Mouse (Mus musculus): Measurements from ENCODE around the gene Birc2. TPM values are rescaled to one million over a fixed set of nuclear protein-coding genes. Genes with fewer than 3 reads are reported as not detected.
"Not testable (repeated sequence)": the region's sequence is repeated elsewhere in the genome, so short reads cannot be mapped to it uniquely, and the experiment has no call there.

Birc2 gene
- polyA plus RNA-seq, 1 experiment from 2014 or later, result 45.9 TPM

DNA sequence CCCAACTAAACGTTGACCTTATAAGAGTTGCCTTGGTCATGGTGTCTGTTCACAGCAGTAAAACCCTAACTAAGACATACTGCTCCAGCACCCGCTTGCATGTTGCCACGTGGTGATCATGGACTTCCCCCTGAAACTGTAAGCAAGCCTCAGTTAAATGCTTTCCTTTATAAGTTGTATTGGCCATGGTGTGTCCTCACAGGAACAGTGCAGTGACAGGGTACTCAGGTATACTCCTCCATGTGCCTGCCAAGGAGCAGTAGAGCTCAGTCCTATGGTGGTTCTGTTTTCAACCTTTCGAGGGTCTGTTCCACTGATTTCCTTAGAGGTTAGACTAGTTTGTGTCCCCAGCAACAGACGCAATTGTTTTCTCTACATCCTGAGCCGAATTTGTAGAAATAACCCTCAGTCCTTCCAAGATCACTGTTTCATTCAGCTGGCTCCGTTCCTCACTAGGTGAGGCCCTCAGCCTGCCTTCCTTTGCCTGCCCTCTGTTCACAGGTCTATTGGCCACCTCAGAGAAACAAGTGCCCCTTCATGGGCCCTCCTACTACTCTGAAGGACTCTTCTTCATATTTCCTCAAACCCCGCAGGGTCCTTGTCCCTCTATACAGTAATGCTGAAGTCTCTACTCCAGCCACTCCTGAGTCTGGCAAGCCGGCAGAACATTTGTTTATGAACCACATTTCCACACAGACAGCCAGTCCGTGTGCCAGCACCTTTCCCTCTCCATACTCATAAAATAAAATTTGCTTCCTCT lies 33.9 kb upstream of the Birc2 start:
- Histone ChIP-seq H3K4me1 (ENCODE audit: control insufficient read depth, insufficient read depth, low read length) (no peaks in the 10 kb centered on the region), H3K9ac (replicated peaks; ENCODE audit: low read length) (no peak overlapping the region), H3K36me3 (replicated peaks; ENCODE audit: control insufficient read depth, insufficient read depth, low read depth, low read length) (no peaks in the 10 kb centered on the region), H3K27ac (replicated peaks; ENCODE audit: low read depth, low read length) (no peak overlapping the region), H3K27me3 (ENCODE audit: control insufficient read depth, insufficient read depth, low read length) (no peaks in the 10 kb centered on the region), H3K9me3 (replicated peaks; ENCODE audit: control insufficient read depth, low read length) (no peaks in the 10 kb centered on the region), H3K4me2 (ENCODE audit: low read depth, low read length) (no peak overlapping the region), H3K4me3 (ENCODE audit: low read depth, low read length) (no peak overlapping the region)
- 90% methylated on average over 10 of the region's 10 CpGs for WGBS
- DNase-seq (ENCODE audit: low spot score), result no peak
- ATAC-seq (replicated peaks; ENCODE audit: insufficient number of reproducible peaks, low FRiP score, low TSS enrichment, low read depth), result no peak

DNA sequence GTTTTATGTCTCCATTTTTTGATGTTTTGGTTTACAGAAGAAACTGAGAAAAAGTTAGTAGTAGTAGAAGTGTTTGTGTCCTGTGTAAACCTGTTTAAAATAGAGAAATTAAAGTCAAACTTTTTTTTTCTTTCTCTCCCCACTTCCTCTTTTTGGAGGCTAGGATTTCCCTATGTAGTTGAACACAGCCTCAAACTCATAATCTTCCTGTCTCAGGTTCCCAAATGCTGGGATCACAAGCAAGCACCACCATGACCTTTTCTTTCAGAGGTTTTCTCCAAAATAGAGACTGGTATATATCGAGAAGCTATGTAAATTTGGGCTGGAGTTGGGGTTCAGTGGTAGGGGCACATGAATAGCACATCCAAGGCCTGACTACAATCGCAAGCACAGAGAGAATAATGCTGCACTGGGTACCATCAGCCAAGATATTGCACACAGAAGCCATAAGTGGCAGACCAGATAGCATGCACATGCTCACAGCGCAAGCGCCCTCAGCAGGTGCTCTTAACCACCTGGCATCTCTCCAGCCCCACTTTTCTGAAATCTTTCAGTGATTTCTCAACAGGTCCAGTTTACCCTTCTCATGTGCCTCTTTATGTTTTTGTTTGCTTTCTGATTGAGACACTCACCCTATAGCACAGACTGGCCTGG lies 32.1 kb upstream of the Birc2 start:
- WGBS, result 89% methylated on average over 4 of the region's 4 CpGs
- ATAC-seq (replicated peaks; ENCODE audit: insufficient number of reproducible peaks, low FRiP score, low TSS enrichment, low read depth) (no peak), DNase-seq (ENCODE audit: low spot score) (no peak)
- H3K27ac ChIP-seq (replicated peaks; ENCODE audit: low read depth, low read length), result no peak overlapping the region
- no peak overlapping the region for H3K4me3 ChIP-seq (ENCODE audit: low read depth, low read length)
- H3K9ac ChIP-seq (replicated peaks; ENCODE audit: low read length), result no peak overlapping the region
- H3K36me3 ChIP-seq (replicated peaks; ENCODE audit: control insufficient read depth, insufficient read depth, low read depth, low read length), result no peaks in the 10 kb centered on the region
- H3K4me2 ChIP-seq (ENCODE audit: low read depth, low read length), result no peak overlapping the region
- H3K4me1 ChIP-seq (ENCODE audit: control insufficient read depth, insufficient read depth, low read length), result no peaks in the 10 kb centered on the region
- no peaks in the 10 kb centered on the region for H3K27me3 ChIP-seq (ENCODE audit: control insufficient read depth, insufficient read depth, low read length)
- H3K9me3 ChIP-seq (replicated peaks; ENCODE audit: control insufficient read depth, low read length), result no peaks in the 10 kb centered on the region

DNA sequence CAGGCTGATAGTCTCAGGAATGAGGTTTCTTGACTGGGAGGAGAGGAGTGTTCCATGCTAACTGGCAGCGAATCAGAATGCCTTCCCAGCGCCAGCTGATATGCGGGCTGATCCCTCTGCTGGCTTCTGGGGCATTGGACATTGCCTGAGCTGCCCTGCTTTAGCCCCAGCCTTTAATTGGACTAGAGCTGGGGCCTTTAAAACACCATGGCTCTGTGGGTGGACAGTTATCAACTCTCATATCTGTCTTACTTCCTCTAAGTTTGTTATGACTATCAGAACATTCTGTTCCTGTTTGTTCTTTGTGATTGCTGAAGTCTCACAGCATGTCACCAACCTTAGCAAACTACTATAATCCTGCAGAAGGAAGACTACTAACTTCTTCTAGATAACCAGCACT lies 31.1 kb upstream of the Birc2 start:
- Histone ChIP-seq H3K9me3 (replicated peaks; ENCODE audit: control insufficient read depth, low read length) (no peaks in the 10 kb centered on the region), H3K27me3 (ENCODE audit: control insufficient read depth, insufficient read depth, low read length) (no peaks in the 10 kb centered on the region), H3K27ac (replicated peaks; ENCODE audit: low read depth, low read length) (no peak overlapping the region), H3K4me1 (ENCODE audit: control insufficient read depth, insufficient read depth, low read length) (no peaks in the 10 kb centered on the region), H3K4me3 (ENCODE audit: low read depth, low read length) (no peak overlapping the region), H3K9ac (replicated peaks; ENCODE audit: low read length) (no peak overlapping the region), H3K36me3 (replicated peaks; ENCODE audit: control insufficient read depth, insufficient read depth, low read depth, low read length) (no peaks in the 10 kb centered on the region), H3K4me2 (ENCODE audit: low read depth, low read length) (no peak overlapping the region)
- no peak for DNase-seq (ENCODE audit: low spot score)
- ATAC-seq (replicated peaks; ENCODE audit: insufficient number of reproducible peaks, low FRiP score, low TSS enrichment, low read depth), result no peak
- WGBS, result 95% methylated on average over 3 of the region's 3 CpGs

DNA sequence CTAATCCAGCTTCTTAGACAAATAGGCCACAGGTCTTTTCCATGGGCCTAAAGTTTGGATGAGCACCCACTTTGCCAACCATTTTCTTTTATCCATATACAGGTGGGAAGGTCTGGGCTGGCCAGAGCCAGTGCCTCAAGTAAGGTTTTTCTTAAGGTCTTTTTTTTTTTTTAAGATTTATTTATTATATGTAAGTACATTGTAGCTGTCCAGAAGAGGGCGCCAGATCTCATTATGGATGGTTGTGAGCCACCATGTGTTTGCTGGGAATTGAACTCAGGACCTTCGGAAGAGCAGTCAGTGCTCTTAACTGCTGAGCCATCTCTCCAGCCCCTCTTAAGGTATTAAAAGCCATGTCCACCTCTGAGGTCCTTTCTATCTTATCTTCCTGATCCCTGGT lies 30.1 kb upstream of the Birc2 start:
- not testable (repeated sequence) for H3K27me3 ChIP-seq (ENCODE audit: control insufficient read depth, insufficient read depth, low read length); H3K9ac ChIP-seq (replicated peaks; ENCODE audit: low read length); H3K4me1 ChIP-seq (ENCODE audit: control insufficient read depth, insufficient read depth, low read length); ATAC-seq (replicated peaks; ENCODE audit: insufficient number of reproducible peaks, low FRiP score, low TSS enrichment, low read depth); DNase-seq (ENCODE audit: low spot score); H3K9me3 ChIP-seq (replicated peaks; ENCODE audit: control insufficient read depth, low read length); H3K36me3 ChIP-seq (replicated peaks; ENCODE audit: control insufficient read depth, insufficient read depth, low read depth, low read length); H3K27ac ChIP-seq (replicated peaks; ENCODE audit: low read depth, low read length); H3K4me3 ChIP-seq (ENCODE audit: low read depth, low read length); H3K4me2 ChIP-seq (ENCODE audit: low read depth, low read length)
- WGBS, result 80% methylated on average over 2 of the region's 2 CpGs

DNA sequence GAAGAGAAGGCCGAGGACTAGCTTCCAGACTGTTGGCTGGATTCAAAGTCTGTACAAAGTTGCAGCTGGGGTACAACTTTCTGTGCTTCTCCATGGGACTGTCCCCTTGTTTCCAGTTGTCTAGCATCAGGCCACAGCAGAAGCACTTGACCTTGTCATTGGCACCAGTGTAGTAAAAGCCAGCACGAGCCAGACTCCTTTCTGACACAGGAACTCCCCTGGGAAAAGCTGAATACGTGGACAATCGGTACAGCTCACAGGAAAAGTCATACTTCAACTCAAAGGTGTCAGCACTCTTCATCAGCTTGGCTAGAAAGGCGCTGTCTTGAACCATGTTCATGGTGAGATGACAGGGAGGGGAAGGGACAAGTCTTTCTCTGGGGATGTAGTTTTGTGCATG lies 24.1 kb upstream of the Birc2 start:
- Histone ChIP-seq H3K4me3 (ENCODE audit: low read depth, low read length) (no peak overlapping the region), H3K27ac (replicated peaks; ENCODE audit: low read depth, low read length) (no peak overlapping the region), H3K4me1 (ENCODE audit: control insufficient read depth, insufficient read depth, low read length) (no peaks in the 10 kb centered on the region), H3K4me2 (ENCODE audit: low read depth, low read length) (no peak overlapping the region), H3K36me3 (replicated peaks; ENCODE audit: control insufficient read depth, insufficient read depth, low read depth, low read length) (no peaks in the 10 kb centered on the region), H3K9me3 (replicated peaks; ENCODE audit: control insufficient read depth, low read length) (no peaks in the 10 kb centered on the region), H3K9ac (replicated peaks; ENCODE audit: low read length) (no peak overlapping the region), H3K27me3 (ENCODE audit: control insufficient read depth, insufficient read depth, low read length) (no peaks in the 10 kb centered on the region)
- no peak for ATAC-seq (replicated peaks; ENCODE audit: insufficient number of reproducible peaks, low FRiP score, low TSS enrichment, low read depth)
- DNase-seq (ENCODE audit: low spot score), result no peak
- 80% methylated on average over 5 of the region's 5 CpGs for WGBS

DNA sequence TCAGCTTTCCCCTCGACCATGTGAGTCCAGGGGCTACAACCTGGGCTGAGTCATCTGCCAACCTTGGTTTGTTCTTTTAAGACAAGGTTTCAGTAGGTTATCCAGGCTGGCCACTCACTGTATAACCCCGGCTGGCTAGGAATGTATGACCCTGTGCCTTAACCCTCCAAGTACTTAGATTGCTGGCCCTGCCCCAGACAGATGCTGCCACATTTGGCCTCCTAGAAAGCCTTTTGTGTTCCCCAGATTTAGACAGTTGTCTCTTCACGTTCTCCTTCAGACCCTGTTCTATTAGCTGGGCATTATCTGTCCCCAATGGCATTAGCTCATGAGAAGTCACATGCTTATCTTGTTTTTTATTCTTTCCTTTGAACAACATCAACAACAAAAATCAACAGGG lies 19.0 kb upstream of the Birc2 start:
- DNase-seq (ENCODE audit: low spot score), result no peak
- Histone ChIP-seq H3K27ac (replicated peaks; ENCODE audit: low read depth, low read length) (no peak overlapping the region), H3K4me1 (ENCODE audit: control insufficient read depth, insufficient read depth, low read length) (no peaks in the 10 kb centered on the region), H3K4me3 (ENCODE audit: low read depth, low read length) (no peak overlapping the region), H3K36me3 (replicated peaks; ENCODE audit: control insufficient read depth, insufficient read depth, low read depth, low read length) (no peaks in the 10 kb centered on the region), H3K9ac (replicated peaks; ENCODE audit: low read length) (no peak overlapping the region), H3K9me3 (replicated peaks; ENCODE audit: control insufficient read depth, low read length) (no peaks in the 10 kb centered on the region), H3K27me3 (ENCODE audit: control insufficient read depth, insufficient read depth, low read length) (no peaks in the 10 kb centered on the region), H3K4me2 (ENCODE audit: low read depth, low read length) (no peak overlapping the region)
- WGBS, result 59% methylated on average over 3 of the region's 3 CpGs
- no peak for ATAC-seq (replicated peaks; ENCODE audit: insufficient number of reproducible peaks, low FRiP score, low TSS enrichment, low read depth)

DNA sequence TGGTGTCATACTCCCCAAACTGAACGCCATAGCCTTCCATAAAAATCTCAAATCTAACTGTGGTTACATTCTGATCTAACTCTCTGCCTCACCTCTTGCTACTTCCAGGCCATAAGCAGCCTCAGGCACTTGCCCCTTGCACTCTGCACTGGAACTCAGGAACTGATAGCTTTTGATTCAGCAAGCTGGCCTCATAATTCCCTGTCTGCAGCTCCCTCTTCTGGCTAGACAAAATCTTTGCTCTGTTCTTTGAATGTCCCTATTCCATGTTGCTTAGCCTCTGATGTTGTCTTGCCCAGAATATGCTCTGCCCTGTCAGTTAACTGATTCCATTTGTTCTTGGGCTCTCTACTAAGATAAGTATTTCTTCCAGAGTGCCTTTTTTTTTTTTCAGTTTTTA lies 18.5 kb upstream of the Birc2 start:
- 30% methylated on average over 1 of the region's 1 CpGs for WGBS
- Histone ChIP-seq H3K4me2 (ENCODE audit: low read depth, low read length) (no peak overlapping the region), H3K9ac (replicated peaks; ENCODE audit: low read length) (no peak overlapping the region)

DNA sequence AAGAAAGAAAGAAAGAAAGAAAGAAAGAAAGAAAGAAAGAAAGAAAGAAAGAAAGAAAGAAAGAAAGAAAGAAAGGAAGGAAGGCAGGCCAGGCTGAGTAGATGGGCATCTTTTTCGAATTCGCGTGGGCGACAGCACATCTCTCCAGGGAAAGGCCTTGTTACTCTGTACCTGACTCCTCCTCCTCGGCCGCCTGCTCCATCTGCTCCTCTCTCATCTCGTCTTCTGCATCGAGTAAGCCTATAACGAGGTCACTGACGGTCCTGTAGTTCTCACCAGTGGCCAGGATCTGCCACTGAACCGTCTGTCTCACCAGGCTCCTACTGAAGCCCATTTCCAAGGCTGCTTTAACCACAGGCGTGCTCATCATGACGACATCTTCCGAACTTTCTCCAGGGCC lies 17.3 kb upstream of the Birc2 start:
- not testable (repeated sequence) for H3K9me3 ChIP-seq (replicated peaks; ENCODE audit: control insufficient read depth, low read length); H3K4me1 ChIP-seq (ENCODE audit: control insufficient read depth, insufficient read depth, low read length); ATAC-seq (replicated peaks; ENCODE audit: insufficient number of reproducible peaks, low FRiP score, low TSS enrichment, low read depth); DNase-seq (ENCODE audit: low spot score); H3K9ac ChIP-seq (replicated peaks; ENCODE audit: low read length); H3K4me2 ChIP-seq (ENCODE audit: low read depth, low read length); H3K4me3 ChIP-seq (ENCODE audit: low read depth, low read length); H3K27me3 ChIP-seq (ENCODE audit: control insufficient read depth, insufficient read depth, low read length); H3K36me3 ChIP-seq (replicated peaks; ENCODE audit: control insufficient read depth, insufficient read depth, low read depth, low read length); H3K27ac ChIP-seq (replicated peaks; ENCODE audit: low read depth, low read length)
- 76% methylated on average over 14 of the region's 14 CpGs for WGBS

More for the DNA sequence above, 18.5 kb upstream of the Birc2 start:
- H3K36me3 ChIP-seq (replicated peaks; ENCODE audit: control insufficient read depth, insufficient read depth, low read depth, low read length), result no peaks in the 10 kb centered on the region
- H3K4me1 ChIP-seq (ENCODE audit: control insufficient read depth, insufficient read depth, low read length), result no peaks in the 10 kb centered on the region
- H3K4me3 ChIP-seq (ENCODE audit: low read depth, low read length), result no peak overlapping the region
- no peaks in the 10 kb centered on the region for H3K27me3 ChIP-seq (ENCODE audit: control insufficient read depth, insufficient read depth, low read length)
- H3K27ac ChIP-seq (replicated peaks; ENCODE audit: low read depth, low read length), result no peak overlapping the region
- ATAC-seq (replicated peaks; ENCODE audit: insufficient number of reproducible peaks, low FRiP score, low TSS enrichment, low read depth) (no peak), DNase-seq (ENCODE audit: low spot score) (peak; percentile 70)
- no peaks in the 10 kb centered on the region for H3K9me3 ChIP-seq (replicated peaks; ENCODE audit: control insufficient read depth, low read length)
